Mouse (Mus musculus) testis, adult 10 weeks (tissue): ENCODE measurements around the gene Acot4. TPM values are rescaled to one million over a fixed set of nuclear protein-coding genes. Genes with fewer than 3 reads are reported as not detected.

ENCODE experiments used
- polyA plus RNA-seq: library from polyadenylated mRNA; stranded (reverse); fragments of 350-450 nt; fragmentation: Illumina TruSeq; extraction: RNeasy Lipid Tissue Mini Kit (QIAGEN cat#74804); gene quantifications from one replicate; pipeline ENCODE4 v1.2.3, GENCODE M21; 2014; ENCODE audit warnings: low read depth, low replicate concordance

Gene Acot4
- polyA plus RNA-seq: 0.11 TPM

DNA sequence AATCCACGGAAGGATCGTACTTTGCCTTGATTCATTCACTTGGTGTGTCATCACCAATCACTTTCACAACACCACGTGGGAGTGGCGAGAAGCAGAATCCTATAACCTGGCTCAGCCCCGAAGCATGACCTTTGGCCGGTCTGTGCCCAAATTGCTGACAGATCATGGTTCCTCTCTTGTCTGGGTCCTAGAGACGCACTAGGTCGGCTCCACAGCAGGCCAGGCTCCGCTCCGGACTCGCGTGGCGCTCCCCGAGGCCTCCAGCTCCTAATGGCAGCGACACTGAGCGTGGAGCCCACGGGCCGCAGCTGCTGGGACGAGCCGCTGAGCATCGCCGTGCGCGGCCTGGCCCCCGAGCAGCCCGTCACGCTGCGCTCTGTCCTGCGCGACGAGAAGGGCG, at the start of gene Acot4:
Gene Acot4, plus strand, starts transcription at position 139 of the 400 bp plus-strand sequence.

DNA sequence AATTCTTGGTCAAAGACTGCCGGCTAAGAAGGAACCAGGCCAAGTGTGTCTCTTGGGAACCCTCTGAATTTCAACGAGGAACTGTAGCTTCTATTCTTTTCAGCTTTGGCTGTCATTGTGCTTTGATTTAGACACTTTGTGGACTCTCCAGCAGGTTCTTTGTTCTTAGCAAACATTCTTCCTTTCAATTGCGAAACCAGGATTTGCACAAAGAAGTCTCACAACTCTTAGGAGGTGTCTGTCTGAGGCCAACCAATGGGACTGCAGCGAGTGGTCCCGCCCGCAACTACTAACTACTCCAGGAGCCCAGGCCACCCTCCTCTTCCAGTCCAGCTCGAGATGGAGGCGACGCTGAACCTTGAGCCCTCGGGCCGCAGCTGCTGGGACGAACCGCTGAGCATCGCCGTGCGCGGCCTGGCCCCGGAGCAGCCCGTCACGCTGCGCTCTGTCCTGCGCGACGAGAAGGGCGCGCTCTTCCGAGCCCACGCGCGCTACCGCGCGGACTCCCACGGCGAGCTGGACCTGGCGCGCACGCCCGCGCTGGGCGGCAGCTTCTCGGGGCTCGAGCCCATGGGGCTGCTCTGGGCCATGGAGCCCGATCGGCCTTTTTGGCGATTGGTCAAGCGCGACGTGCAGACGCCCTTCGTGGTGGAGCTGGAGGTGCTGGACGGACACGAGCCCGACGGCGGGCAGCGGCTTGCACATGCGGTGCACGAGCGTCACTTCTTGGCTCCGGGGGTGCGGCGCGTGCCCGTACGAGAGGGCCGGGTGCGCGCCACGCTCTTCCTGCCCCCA, 28.8 kb upstream of the Acot4 start, which contains the start of gene Acot1:
Gene Acot1, plus strand, starts transcription at position 320 of the 795 bp plus-strand sequence.

DNA sequence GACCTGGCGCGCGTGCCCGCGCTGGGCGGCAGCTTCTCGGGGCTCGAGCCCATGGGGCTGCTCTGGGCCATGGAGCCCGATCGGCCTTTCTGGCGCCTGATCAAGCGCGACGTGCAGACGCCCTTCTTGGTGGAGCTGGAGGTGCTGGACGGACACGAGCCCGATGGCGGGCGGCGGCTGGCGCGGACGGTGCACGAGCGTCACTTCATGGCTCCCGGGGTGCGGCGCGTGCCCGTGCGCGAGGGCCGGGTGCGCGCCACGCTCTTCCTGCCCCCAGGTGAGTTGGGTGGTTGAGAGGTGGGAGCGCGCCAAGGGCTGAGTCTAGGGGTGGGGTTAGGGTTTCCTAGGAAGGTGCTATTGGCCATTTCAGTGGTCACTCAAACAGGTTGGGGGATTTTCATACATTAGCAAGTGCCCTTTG, 522 bp downstream of the Acot4 start, which contains the start of gene Gm49366:
Gene Gm49366, plus strand, starts transcription at position 245 of the 421 bp plus-strand sequence.

GRCm38 (mm10) chr12:84051937-84052474, 13.8 kb downstream of the Acot4 start, which contains the start of gene Acot3:
Gene Acot3, plus strand, starts transcription at chr12:84052144.

GRCm38 (mm10) chr12:84068986-84069385, 30.8 kb downstream of the Acot4 start, which contains the start of gene Acot5:
Gene Acot5, plus strand, starts transcription at chr12:84069325.

Other genes with a start within 250 kb of the Acot4 start
- gene Numb, start 116.4 kb upstream of the Acot4 start, polyA plus RNA-seq: 15.0 TPM
- 0.74 TPM for gene Riox1, start 87.8 kb upstream of the Acot4 start, polyA plus RNA-seq
- gene Heatr4, start 53.5 kb upstream of the Acot4 start, polyA plus RNA-seq: 21.8 TPM
- gene Acot2, start 50.5 kb upstream of the Acot4 start, polyA plus RNA-seq: 0.15 TPM
- 1.4 TPM for gene Acot1, start 28.9 kb upstream of the Acot4 start, polyA plus RNA-seq
- not detected for gene Gm49366, start 556 bp downstream of the Acot4 start, polyA plus RNA-seq
- not detected for gene Acot3, start 13.8 kb downstream of the Acot4 start, polyA plus RNA-seq
- not detected for gene Acot5, start 30.9 kb downstream of the Acot4 start, polyA plus RNA-seq
- gene Acot6, start 62.3 kb downstream of the Acot4 start, polyA plus RNA-seq: 1.1 TPM
- 85.0 TPM for gene Dnal1, start 76.0 kb downstream of the Acot4 start, polyA plus RNA-seq
- gene Pnma1, start 110.1 kb downstream of the Acot4 start, polyA plus RNA-seq: 12.8 TPM
- gene Elmsan1, start 180.5 kb downstream of the Acot4 start, polyA plus RNA-seq: 0.69 TPM
- gene Ptgr2, start 246.9 kb downstream of the Acot4 start, polyA plus RNA-seq: 18.5 TPM